Mouse (Mus musculus): ENCODE data around the gene Olfr1229. TPM values are rescaled to one million over a fixed set of nuclear protein-coding genes. Genes with fewer than 3 reads are reported as not detected.

Gene Olfr1229
- not detected in 2 replicates for polyA plus RNA-seq (2015; fragmentation: Nextera tagmentation; extraction: Ambion mirVana)

- no peaks in the 10 kb centered on the region for H3K4me1 ChIP-seq (replicated peaks)
- no peaks in the 10 kb centered on the region for H3K36me3 ChIP-seq (replicated peaks)
- no peak for ATAC-seq (ENCODE audit: insufficient read depth)
- no peak within 1 kb of the TSS for H3K9ac ChIP-seq
- H3K4me2 ChIP-seq: no peak within 1 kb of the TSS
- H3K9me3 ChIP-seq (replicated peaks): no peaks in the 10 kb centered on the region
- WGBS (ENCODE audit: insufficient replicate concordance): 47% methylated on average over 2 of the region's 2 CpGs
- H3K4me3 ChIP-seq (replicated peaks): no peak within 1 kb of the TSS
- H3K27ac ChIP-seq (replicated peaks): no peak within 1 kb of the TSS
- no peaks in the 10 kb centered on the region for H3K27me3 ChIP-seq
Measured at GRCm38 (mm10) chr2:89287914-89288313, at the start of gene Olfr1229. Gene Olfr1229 (minus strand): TSS chr2:89288014.

GRCm38 (mm10) chr2:89329575-89329974 lies 41.8 kb upstream of the Olfr1229 start, which contains the start of gene Olfr1232:
Gene Olfr1232 (minus strand): TSS chr2:89329675.
- Histone ChIP-seq H3K9me3 (replicated peaks) (no peaks in the 10 kb centered on the region), H3K4me3 (replicated peaks) (no peak within 1 kb of the TSS), H3K36me3 (replicated peaks) (no peaks in the 10 kb centered on the region), H3K27me3 (no peaks in the 10 kb centered on the region), H3K27ac (replicated peaks) (no peak within 1 kb of the TSS), H3K4me1 (replicated peaks) (no peaks in the 10 kb centered on the region), H3K4me2 (no peak within 1 kb of the TSS), H3K9ac (no peak within 1 kb of the TSS)
- ATAC-seq (ENCODE audit: insufficient read depth): no peak

GRCm38 (mm10) chr2:89306974-89307373 lies 19.2 kb upstream of the Olfr1229 start, which contains the start of gene Olfr1231:
Gene Olfr1231 (minus strand): TSS chr2:89307074.
- no peaks in the 10 kb centered on the region for H3K9me3 ChIP-seq (replicated peaks)
- H3K36me3 ChIP-seq (replicated peaks): no peaks in the 10 kb centered on the region
- 45% methylated on average over 2 of the region's 2 CpGs for WGBS (ENCODE audit: insufficient replicate concordance)
- ATAC-seq (ENCODE audit: insufficient read depth): no peak
- no peak within 1 kb of the TSS for H3K27ac ChIP-seq (replicated peaks)
- H3K27me3 ChIP-seq: no peaks in the 10 kb centered on the region
- no peak within 1 kb of the TSS for H3K4me2 ChIP-seq
- H3K9ac ChIP-seq: no peak within 1 kb of the TSS
- no peak within 1 kb of the TSS for H3K4me3 ChIP-seq (replicated peaks)
- no peaks in the 10 kb centered on the region for H3K4me1 ChIP-seq (replicated peaks)

GRCm38 (mm10) chr2:89297168-89297567 lies 9.4 kb upstream of the Olfr1229 start, which contains the start of gene Olfr1230:
Gene Olfr1230 (minus strand): TSS chr2:89297268.
- no peaks in the 10 kb centered on the region for H3K4me1 ChIP-seq (replicated peaks)
- no peaks in the 10 kb centered on the region for H3K9me3 ChIP-seq (replicated peaks)
- no peak within 1 kb of the TSS for H3K9ac ChIP-seq
- H3K4me2 ChIP-seq: no peak within 1 kb of the TSS
- no peak within 1 kb of the TSS for H3K4me3 ChIP-seq (replicated peaks)
- no peaks in the 10 kb centered on the region for H3K27me3 ChIP-seq
- no peak for ATAC-seq (ENCODE audit: insufficient read depth)
- 56% methylated on average over 1 of the region's 1 CpGs for WGBS (ENCODE audit: insufficient replicate concordance)
- no peaks in the 10 kb centered on the region for H3K36me3 ChIP-seq (replicated peaks)
- H3K27ac ChIP-seq (replicated peaks): no peak within 1 kb of the TSS

- H3K4me2 ChIP-seq: no peak within 1 kb of the TSS
- no peaks in the 10 kb centered on the region for H3K36me3 ChIP-seq (replicated peaks)
- H3K9me3 ChIP-seq (replicated peaks): no peaks in the 10 kb centered on the region
- ATAC-seq (ENCODE audit: insufficient read depth): no peak
- H3K9ac ChIP-seq: no peak within 1 kb of the TSS
- H3K27ac ChIP-seq (replicated peaks): no peak within 1 kb of the TSS
- no peak within 1 kb of the TSS for H3K4me3 ChIP-seq (replicated peaks)
- H3K27me3 ChIP-seq: no peaks in the 10 kb centered on the region
- no peaks in the 10 kb centered on the region for H3K4me1 ChIP-seq (replicated peaks)
Measured at GRCm38 (mm10) chr2:89253962-89254361, 33.9 kb downstream of the Olfr1229 start, which contains the start of gene Olfr1228. Gene Olfr1228 (minus strand): TSS chr2:89254062.

Other genes starting within 250 kb of the Olfr1229 start
- gene Olfr1218, start 226.8 kb downstream of the Olfr1229 start, polyA plus RNA-seq (2015; fragmentation: Nextera tagmentation; extraction: Ambion mirVana): not detected in 2 replicates
- not detected in 2 replicates for gene Olfr1219, start 204.5 kb downstream of the Olfr1229 start, polyA plus RNA-seq (2015; fragmentation: Nextera tagmentation; extraction: Ambion mirVana)
- gene Olfr1220, start 181.2 kb downstream of the Olfr1229 start, polyA plus RNA-seq (2015; fragmentation: Nextera tagmentation; extraction: Ambion mirVana): not detected in 2 replicates
- not detected in 2 replicates for gene Olfr1221, start 170.7 kb downstream of the Olfr1229 start, polyA plus RNA-seq (2015; fragmentation: Nextera tagmentation; extraction: Ambion mirVana)
- gene Olfr1222, start 155.0 kb downstream of the Olfr1229 start, polyA plus RNA-seq (2015; fragmentation: Nextera tagmentation; extraction: Ambion mirVana): not detected in 2 replicates
- not detected in 2 replicates for gene Olfr1223, start 136.5 kb downstream of the Olfr1229 start, polyA plus RNA-seq (2015; fragmentation: Nextera tagmentation; extraction: Ambion mirVana)
- gene Olfr1224-ps1, start 123.9 kb downstream of the Olfr1229 start, polyA plus RNA-seq (2015; fragmentation: Nextera tagmentation; extraction: Ambion mirVana): not detected in 2 replicates
- gene Olfr1225, start 113.3 kb downstream of the Olfr1229 start, polyA plus RNA-seq (2015; fragmentation: Nextera tagmentation; extraction: Ambion mirVana): not detected in 2 replicates
- not detected in 2 replicates for gene Olfr1226, start 88.0 kb downstream of the Olfr1229 start, polyA plus RNA-seq (2015; fragmentation: Nextera tagmentation; extraction: Ambion mirVana)
- gene Olfr1228, start 34.0 kb downstream of the Olfr1229 start, polyA plus RNA-seq (2015; fragmentation: Nextera tagmentation; extraction: Ambion mirVana): not detected in 2 replicates
- not detected in 2 replicates for gene Olfr1230, start 9.3 kb upstream of the Olfr1229 start, polyA plus RNA-seq (2015; fragmentation: Nextera tagmentation; extraction: Ambion mirVana)
- not detected in 2 replicates for gene Olfr1231, start 19.1 kb upstream of the Olfr1229 start, polyA plus RNA-seq (2015; fragmentation: Nextera tagmentation; extraction: Ambion mirVana)
- not detected in 2 replicates for gene Olfr1232, start 41.7 kb upstream of the Olfr1229 start, polyA plus RNA-seq (2015; fragmentation: Nextera tagmentation; extraction: Ambion mirVana)
- not detected in 2 replicates for gene Olfr1233, start 54.4 kb upstream of the Olfr1229 start, polyA plus RNA-seq (2015; fragmentation: Nextera tagmentation; extraction: Ambion mirVana)
- not detected in 2 replicates for gene Olfr1234, start 76.9 kb upstream of the Olfr1229 start, polyA plus RNA-seq (2015; fragmentation: Nextera tagmentation; extraction: Ambion mirVana)
- gene Olfr1238, start 121.7 kb upstream of the Olfr1229 start, polyA plus RNA-seq (2015; fragmentation: Nextera tagmentation; extraction: Ambion mirVana): not detected in 2 replicates
- gene Olfr1239, start 132.4 kb upstream of the Olfr1229 start, polyA plus RNA-seq (2015; fragmentation: Nextera tagmentation; extraction: Ambion mirVana): not detected in 2 replicates
- gene Olfr1240, start 155.0 kb upstream of the Olfr1229 start, polyA plus RNA-seq (2015; fragmentation: Nextera tagmentation; extraction: Ambion mirVana): not detected in 2 replicates
- gene Olfr1241, start 199.1 kb upstream of the Olfr1229 start, polyA plus RNA-seq (2015; fragmentation: Nextera tagmentation; extraction: Ambion mirVana): not detected in 2 replicates
- not detected in 2 replicates for gene Olfr1242, start 210.3 kb upstream of the Olfr1229 start, polyA plus RNA-seq (2015; fragmentation: Nextera tagmentation; extraction: Ambion mirVana)
- not detected in 2 replicates for gene Olfr1243, start 243.5 kb upstream of the Olfr1229 start, polyA plus RNA-seq (2015; fragmentation: Nextera tagmentation; extraction: Ambion mirVana)